Mouse (Mus musculus) stomach, postnatal 0 days (tissue): ENCODE data around the gene C4bp. TPM values are rescaled to one million over a fixed set of nuclear protein-coding genes. Genes with fewer than 3 reads are reported as not detected.

Experiments
- ATAC-seq: fragments of 200-750 bp; cut with Nextera tagmentation; 2 replicates; pipeline ENCODE4 v1.8.0; 2017; ENCODE audit not compliant: low FRiP score, low TSS enrichment
- DNase-seq: peaks from one replicate; pipeline ENCODE4 v3.0.0-alpha.2; 2016; ENCODE audit warnings: low spot score
- H3K27ac ChIP-seq: fragments of 300-500 bp; sonication (generic); replicated peaks from 2 replicates; pipeline ENCODE4 v1.5.1; 2014; ENCODE audit warnings: mild to moderate bottlenecking, control low read depth
- H3K27me3 ChIP-seq: fragments of 300-500 bp; sonication (generic); 2 replicates; pipeline ENCODE4 v1.6.1; 2014; ENCODE audit warnings: low read length; ENCODE audit not compliant: control insufficient read depth, insufficient read depth
- H3K36me3 ChIP-seq: fragments of 300-500 bp; sonication (generic); 2 replicates; pipeline ENCODE4 v1.6.1; 2014; ENCODE audit warnings: low read length, mixed read lengths; ENCODE audit not compliant: control insufficient read depth, insufficient read depth
- H3K4me1 ChIP-seq: fragments of 300-500 bp; sonication (generic); replicated peaks from 2 replicates; pipeline ENCODE4 v1.6.1; 2014; ENCODE audit warnings: antibody characterized with exemption; ENCODE audit not compliant: control insufficient read depth, insufficient read depth
- H3K4me2 ChIP-seq: fragments of 300-500 bp; sonication (generic); replicated peaks from 2 replicates; pipeline ENCODE4 v1.6.1; 2014; ENCODE audit warnings: low read depth, mild to moderate bottlenecking, control low read depth, moderate library complexity
- H3K4me3 ChIP-seq: fragments of 300-500 bp; sonication (generic); 2 replicates; pipeline ENCODE4 v1.5.1; 2014; ENCODE audit warnings: low read depth, low read length, control low read depth
- H3K9ac ChIP-seq: fragments of 300-500 bp; sonication (generic); 2 replicates; pipeline ENCODE4 v1.6.1; 2014; ENCODE audit warnings: mild to moderate bottlenecking, low read length, control low read depth, mixed read lengths
- H3K9me3 ChIP-seq: fragments of 300-500 bp; sonication (generic); 2 replicates; pipeline ENCODE4 v1.6.1; 2016; ENCODE audit warnings: low read length; ENCODE audit not compliant: control insufficient read depth
- CTCF ChIP-seq: IDR thresholded peaks from 2 replicates; pipeline ENCODE4 v1.5.1; 2016; ENCODE audit warnings: antibody characterized with exemption, low read depth, mild to moderate bottlenecking, moderate library complexity
- EP300 ChIP-seq: optimal IDR thresholded peaks from 2 replicates; pipeline ENCODE3; 2016; ENCODE audit warnings: antibody characterized with exemption
- WGBS: fragments of 180-500 bp; shearing (Covaris S2); extraction: QIAGEN DNeasy Blood & Tissue Kit; methylation state at CpG from one replicate; pipeline ENCODE4 v1.1.7; 2014; 5-methylcytosine and 5-hydroxymethylcytosine counted together
- polyA plus RNA-seq: library from polyadenylated mRNA; unstranded; fragments of >200 nt; fragmentation: Nextera tagmentation; extraction: Ambion mirVana; gene quantifications from 2 replicates; pipeline ENCODE4 v1.2.1, GENCODE M21; 2015

The C4bp gene
- polyA plus RNA-seq, 1 experiment from 2014 or later = 1.5 TPM

DNA sequence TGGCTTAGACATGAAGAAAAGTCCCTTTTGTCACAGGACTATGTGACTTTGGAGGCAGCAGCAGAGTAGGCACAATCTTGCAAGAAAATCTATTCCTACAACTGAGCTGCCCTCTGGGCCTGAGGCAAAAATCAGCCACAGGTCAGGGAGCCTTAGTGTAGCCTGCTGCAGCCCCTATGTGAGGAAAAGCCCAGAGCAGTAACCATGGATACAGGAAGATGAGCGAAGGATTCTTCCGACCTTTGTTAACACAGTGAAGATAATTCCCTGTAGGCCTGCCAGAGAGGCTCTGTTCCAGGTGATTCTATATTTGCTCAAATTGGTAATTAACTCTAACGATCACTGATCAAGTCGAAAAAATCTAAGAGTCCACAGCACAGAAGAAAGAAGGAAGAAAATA lies 17.3 kb downstream of the C4bp start:
- H3K36me3 ChIP-seq = no peaks in the 10 kb centered on the region
- no peak overlapping the region for H3K4me2 ChIP-seq
- TF ChIP-seq CTCF = no peak
- TF ChIP-seq EP300 = no peak
- no peaks in the 10 kb centered on the region for H3K9me3 ChIP-seq
- H3K4me3 ChIP-seq = no peak overlapping the region
- DNase-seq (no peak), ATAC-seq (no peak)
- no peaks in the 10 kb centered on the region for H3K27me3 ChIP-seq
- H3K9ac ChIP-seq = no peak overlapping the region
- no peak overlapping the region for H3K27ac ChIP-seq
- H3K4me1 ChIP-seq = no peaks in the 10 kb centered on the region
- WGBS = 64% methylated on average over 4 of the region's 4 CpGs

DNA sequence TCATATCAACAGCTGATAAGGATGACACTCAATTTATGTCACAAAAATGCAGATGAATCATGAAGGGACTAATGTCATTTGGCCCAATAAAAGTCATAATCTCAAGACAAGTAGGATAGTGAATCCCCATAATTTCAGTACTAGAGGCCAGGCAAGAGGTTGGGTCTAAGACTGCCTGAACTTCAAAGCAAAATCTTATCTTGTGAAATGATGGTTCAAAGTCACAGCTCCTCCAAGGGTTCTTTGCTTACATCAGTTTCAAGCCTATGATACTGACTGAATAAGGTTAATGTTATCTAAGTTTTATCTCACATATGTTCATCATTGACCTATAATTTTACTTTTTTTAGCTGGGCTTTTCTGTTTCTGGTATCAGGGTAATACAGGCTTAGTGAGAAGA lies 20.5 kb downstream of the C4bp start:
- H3K27me3 ChIP-seq = no peaks in the 10 kb centered on the region
- no peaks in the 10 kb centered on the region for H3K36me3 ChIP-seq
- no peak overlapping the region for H3K4me2 ChIP-seq
- TF ChIP-seq CTCF (no peak), EP300 (no peak)
- H3K9ac ChIP-seq = no peak overlapping the region
- no peak overlapping the region for H3K4me3 ChIP-seq
- ATAC-seq (no peak), DNase-seq (no peak)
- H3K9me3 ChIP-seq = no peaks in the 10 kb centered on the region
- H3K4me1 ChIP-seq = no peaks in the 10 kb centered on the region
- no peak overlapping the region for H3K27ac ChIP-seq

DNA sequence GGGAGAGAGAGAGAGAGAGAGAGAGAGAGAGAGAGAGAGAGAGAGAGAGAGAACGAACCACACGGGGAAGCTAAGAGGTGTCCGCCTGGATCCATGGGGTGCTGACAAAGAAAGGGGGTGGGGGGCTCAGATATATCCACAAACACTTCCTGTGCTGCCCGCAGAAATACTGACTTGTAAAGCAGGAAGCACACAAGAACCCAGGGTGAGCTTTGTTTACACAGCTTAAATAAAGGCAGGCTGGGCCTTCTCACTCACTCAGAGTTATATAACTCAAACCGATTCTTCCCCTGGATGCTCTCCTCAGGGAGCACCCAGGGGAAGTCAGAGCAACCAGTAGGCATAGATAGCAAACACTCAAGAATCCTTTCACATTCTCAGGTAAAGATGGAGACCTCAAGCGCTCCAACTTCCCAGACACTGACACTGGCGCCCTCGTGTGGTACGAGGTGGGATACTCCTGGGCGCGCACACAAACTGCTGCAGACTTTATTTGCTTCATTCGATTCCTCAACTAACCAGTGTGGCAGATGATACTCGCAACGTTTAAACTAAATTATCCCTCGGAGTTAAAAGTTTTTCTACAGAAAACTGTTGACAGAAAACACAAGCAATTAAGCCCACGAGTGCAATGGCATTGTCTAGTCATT lies 27.5 kb downstream of the C4bp start:
- TF ChIP-seq CTCF = peak; percentile 95
- no peak for TF ChIP-seq EP300

DNA sequence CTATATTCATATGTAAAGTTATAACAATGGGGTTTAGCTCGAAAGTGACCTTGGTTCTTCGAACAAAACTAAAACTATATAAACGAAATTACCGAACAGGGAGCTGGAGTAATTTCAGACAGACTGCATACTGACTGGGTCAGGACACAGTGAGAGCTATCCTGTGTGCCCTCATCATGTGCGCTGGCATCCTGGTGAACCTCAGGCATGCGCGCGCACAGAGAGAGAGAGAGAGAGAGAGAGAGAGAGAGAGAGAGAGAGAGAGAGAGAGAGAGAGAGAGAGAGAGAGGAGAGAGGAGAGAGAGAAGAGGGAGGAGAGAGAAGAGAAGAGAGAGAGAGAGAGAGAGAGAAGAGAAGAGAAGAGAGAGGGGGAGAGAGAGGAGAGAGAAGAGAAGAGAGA lies 28.1 kb downstream of the C4bp start:
- TF ChIP-seq CTCF = no peak
- TF ChIP-seq EP300 = no peak
- Histone ChIP-seq H3K27me3 (no peaks in the 10 kb centered on the region), H3K27ac (no peak overlapping the region), H3K9ac (no peak overlapping the region), H3K36me3 (no peaks in the 10 kb centered on the region), H3K4me3 (no peak overlapping the region), H3K9me3 (no peaks in the 10 kb centered on the region), H3K4me2 (no peak overlapping the region; the same call in 1 of the 2 replicates), H3K4me1 (no peaks in the 10 kb centered on the region)
- 80% methylated on average over 8 of the region's 8 CpGs for WGBS
- no peak for ATAC-seq
- DNase-seq = no peak

More for the DNA sequence above, 27.5 kb downstream of the C4bp start:
- H3K9me3 ChIP-seq = no peaks in the 10 kb centered on the region
- H3K36me3 ChIP-seq = no peaks in the 10 kb centered on the region
- WGBS = 20% methylated on average over 16 of the region's 16 CpGs
- H3K27me3 ChIP-seq = no peaks in the 10 kb centered on the region
- ATAC-seq (peak; percentile 71), DNase-seq (peak; percentile 85)
- peak overlapping the region; percentile 35 for H3K4me2 ChIP-seq
- no peak overlapping the region for H3K9ac ChIP-seq
- H3K4me1 ChIP-seq = no peaks in the 10 kb centered on the region
- H3K27ac ChIP-seq = no peak overlapping the region
- no peak overlapping the region; the same call in 1 of the 2 replicates for H3K4me3 ChIP-seq

DNA sequence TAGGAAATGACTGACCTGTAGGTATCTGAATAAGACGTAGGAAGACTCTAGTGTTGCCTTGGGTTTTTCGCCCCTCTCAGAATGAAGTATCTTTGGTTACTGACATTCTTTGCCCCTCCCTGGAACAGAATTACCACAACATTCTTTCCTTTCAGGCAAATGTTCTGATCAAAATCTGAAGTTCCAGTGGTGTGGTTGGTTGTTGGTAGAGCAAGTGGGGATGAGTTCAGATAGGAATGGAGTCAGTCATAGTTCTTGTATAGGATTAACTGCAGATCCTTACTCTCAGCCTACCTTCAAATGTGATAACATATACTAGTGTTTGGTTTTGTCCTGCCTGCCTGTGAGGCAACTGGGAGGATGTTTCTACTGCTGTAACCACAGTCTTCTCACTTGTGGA lies 31.9 kb downstream of the C4bp start, which contains the start of gene Zp3r:
Zp3r (minus strand) TSS at position 101 of the 400 bp plus-strand sequence.
- 95% methylated on average over 2 of the region's 2 CpGs for WGBS
- Histone ChIP-seq H3K4me3 (no peak within 1 kb of the TSS), H3K27me3 (no peaks in the 10 kb centered on the region), H3K9ac (no peak within 1 kb of the TSS), H3K36me3 (no peaks in the 10 kb centered on the region), H3K4me1 (no peaks in the 10 kb centered on the region), H3K9me3 (no peaks in the 10 kb centered on the region), H3K4me2 (no peak within 1 kb of the TSS), H3K27ac (no peak within 1 kb of the TSS)
- DNase-seq (no peak), ATAC-seq (no peak)
- TF ChIP-seq CTCF (no peak), EP300 (no peak)

DNA sequence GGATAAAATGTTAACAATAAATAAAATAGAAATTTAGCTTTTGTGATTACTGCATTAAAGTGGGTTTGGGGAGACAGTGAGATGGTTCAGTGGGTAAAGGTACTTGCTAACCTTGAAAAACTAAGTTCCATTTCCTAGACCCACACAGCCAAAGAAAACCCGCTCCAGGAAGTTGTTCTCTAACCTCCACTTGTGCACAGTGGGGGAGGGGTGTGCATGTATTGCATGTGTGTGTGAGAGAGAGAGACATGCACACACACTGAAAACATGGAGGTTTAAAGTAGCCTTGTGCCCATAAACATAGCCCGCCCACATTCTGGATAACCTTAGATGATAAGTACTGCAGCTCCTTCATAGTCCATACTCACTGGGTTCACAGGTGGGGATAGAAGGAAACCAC lies 65.1 kb downstream of the C4bp start:
- Histone ChIP-seq H3K4me1 (no peaks in the 10 kb centered on the region), H3K4me3 (no peak overlapping the region), H3K9me3 (no peaks in the 10 kb centered on the region), H3K9ac (no peak overlapping the region), H3K27me3 (no peaks in the 10 kb centered on the region), H3K36me3 (no peaks in the 10 kb centered on the region), H3K4me2 (no peak overlapping the region), H3K27ac (no peak overlapping the region)
- 89% methylated on average over 2 of the region's 2 CpGs for WGBS
- ATAC-seq (no peak), DNase-seq (no peak)
- TF ChIP-seq CTCF (no peak), EP300 (no peak)
